Mouse (Mus musculus) cerebral cortex, adult 2 months (tissue): ENCODE measurements around the gene Nfu1.

Source experiments
- WGBS: fragments of 180-500 bp; shearing (Covaris S2); methylation state at CpG from one replicate; pipeline ENCODE4 v1.1.7; 2018; 5-methylcytosine and 5-hydroxymethylcytosine counted together

Gene Nfu1

GRCm38 (mm10) chr6:87026980-87027379, 17.9 kb downstream of the Nfu1 start:
- WGBS, result 82% methylated on average over 7 of the region's 7 CpGs

GRCm38 (mm10) chr6:87031310-87031709, 22.3 kb downstream of the Nfu1 start:
- WGBS, result 90% methylated on average over 7 of the region's 7 CpGs

- 96% methylated on average over 3 of the region's 3 CpGs for WGBS
Observed at GRCm38 (mm10) chr6:87032401-87032800, 23.4 kb downstream of the Nfu1 start.

- 96% methylated on average over 3 of the region's 3 CpGs for WGBS
Observed at GRCm38 (mm10) chr6:87034395-87034794, 25.4 kb downstream of the Nfu1 start.

GRCm38 (mm10) chr6:87037826-87038620, 29.0 kb downstream of the Nfu1 start:
- WGBS, result 84% methylated on average over 10 of the region's 10 CpGs

- 87% methylated on average over 8 of the region's 8 CpGs for WGBS
Observed at GRCm38 (mm10) chr6:87039161-87039560, 30.1 kb downstream of the Nfu1 start.

GRCm38 (mm10) chr6:87040971-87041370, 31.9 kb downstream of the Nfu1 start:
- WGBS, result 65% methylated on average over 4 of the region's 4 CpGs

GRCm38 (mm10) chr6:87041431-87041830, 32.4 kb downstream of the Nfu1 start:
- 91% methylated on average over 7 of the region's 7 CpGs for WGBS

- WGBS, result under 1% methylated on average over 11 of the region's 11 CpGs
Observed at GRCm38 (mm10) chr6:87042004-87042336, 32.9 kb downstream of the Nfu1 start.

- under 1% methylated on average over 68 of the region's 68 CpGs for WGBS
Observed at GRCm38 (mm10) chr6:87042337-87043130, 33.5 kb downstream of the Nfu1 start, which contains the start of gene Gfpt1. Gfpt1 (plus strand) TSS chr6:87042846.

- 2% methylated on average over 9 of the region's 9 CpGs for WGBS
Observed at GRCm38 (mm10) chr6:87043131-87043516, 34.1 kb downstream of the Nfu1 start.

- 69% methylated on average over 2 of the region's 2 CpGs for WGBS
Observed at GRCm38 (mm10) chr6:87044895-87045294, 35.9 kb downstream of the Nfu1 start.

- WGBS, result 89% methylated on average over 3 of the region's 3 CpGs
Observed at GRCm38 (mm10) chr6:87045507-87045906, 36.5 kb downstream of the Nfu1 start.

GRCm38 (mm10) chr6:87048712-87049111, 39.7 kb downstream of the Nfu1 start:
- 98% methylated on average over 7 of the region's 7 CpGs for WGBS

GRCm38 (mm10) chr6:87051886-87052425, 42.9 kb downstream of the Nfu1 start:
- WGBS, result 57% methylated on average over 10 of the region's 10 CpGs

- 70% methylated on average over 8 of the region's 8 CpGs for WGBS
Observed at GRCm38 (mm10) chr6:87054193-87054592, 45.2 kb downstream of the Nfu1 start.

GRCm38 (mm10) chr6:87059754-87060153, 50.7 kb downstream of the Nfu1 start:
- 98% methylated on average over 1 of the region's 1 CpGs for WGBS

GRCm38 (mm10) chr6:87063586-87063985, 54.5 kb downstream of the Nfu1 start:
- WGBS, result 93% methylated on average over 4 of the region's 4 CpGs

GRCm38 (mm10) chr6:87068209-87068608, 59.2 kb downstream of the Nfu1 start:
- WGBS, result 92% methylated on average over 2 of the region's 2 CpGs

- WGBS, result 75% methylated on average over 7 of the region's 7 CpGs
Observed at GRCm38 (mm10) chr6:87069195-87069900, 60.3 kb downstream of the Nfu1 start.

GRCm38 (mm10) chr6:87070641-87071040, 61.6 kb downstream of the Nfu1 start:
- 93% methylated on average over 4 of the region's 4 CpGs for WGBS

GRCm38 (mm10) chr6:87072759-87073158, 63.7 kb downstream of the Nfu1 start:
- WGBS, result 90% methylated on average over 4 of the region's 4 CpGs
